In genomic region chr7:19970196-19970595, GRCm38 (mm10) we compare ENCODE assay signal across 38 mouse cellular contexts. TPM values are rescaled to one million over a fixed set of nuclear protein-coding genes. Genes with fewer than 3 reads are reported as not detected.
"Had no signal": no experiment of that assay in that cellular context is flagged by ENCODE, and none has a peak within 500 bp of the region (broad histone marks: within the 10 kb centered on the region; RNA-seq: fewer than 3 reads in every experiment).

No protein-coding gene starts in this region.

- H3K4me1 ChIP-seq: embryonic facial prominence, embryonic 10.5 days; embryonic facial prominence, embryonic 12.5 days; embryonic facial prominence, embryonic 13.5 days; embryonic facial prominence, embryonic 15.5 days; forebrain, embryonic 10.5 days; forebrain, embryonic 12.5 days; forebrain, embryonic 13.5 days; forebrain, embryonic 15.5 days had no signal

- H3K9ac ChIP-seq: embryonic facial prominence, embryonic 12.5 days; embryonic facial prominence, embryonic 13.5 days; embryonic facial prominence, embryonic 15.5 days; forebrain, embryonic 12.5 days; forebrain, embryonic 13.5 days; forebrain, embryonic 15.5 days; forebrain, postnatal 0 days had no signal

- H3K4me3 ChIP-seq: embryonic facial prominence, embryonic 10.5 days; embryonic facial prominence, embryonic 12.5 days; embryonic facial prominence, embryonic 13.5 days; embryonic facial prominence, embryonic 15.5 days; erythroblast, embryonic 14.5 days; forebrain, embryonic 10.5 days; forebrain, embryonic 12.5 days; forebrain, embryonic 13.5 days; forebrain, embryonic 15.5 days; gastrocnemius, adult 2 months had no signal

- ATAC-seq: forebrain, embryonic 13.5 days; forebrain, embryonic 14.5 days; forebrain, embryonic 15.5 days; forebrain, embryonic 16.5 days; forebrain, postnatal 0 days had no signal

- H3K36me3 ChIP-seq: embryonic facial prominence, embryonic 10.5 days; embryonic facial prominence, embryonic 12.5 days; embryonic facial prominence, embryonic 13.5 days; embryonic facial prominence, embryonic 15.5 days; forebrain, embryonic 10.5 days; forebrain, embryonic 12.5 days; forebrain, embryonic 15.5 days had no signal

- H3K27me3 ChIP-seq: embryonic facial prominence, embryonic 12.5 days; embryonic facial prominence, embryonic 13.5 days; embryonic facial prominence, embryonic 15.5 days; forebrain, embryonic 12.5 days; forebrain, embryonic 13.5 days; forebrain, embryonic 15.5 days had no signal

- H3K9me3 ChIP-seq: forebrain, embryonic 15.5 days had no signal

- H3K27ac ChIP-seq: embryonic facial prominence, embryonic 10.5 days; embryonic facial prominence, embryonic 12.5 days; embryonic facial prominence, embryonic 13.5 days; embryonic facial prominence, embryonic 15.5 days; forebrain, embryonic 10.5 days; forebrain, embryonic 12.5 days; forebrain, embryonic 13.5 days; forebrain, embryonic 15.5 days; gastrocnemius, adult 2 months had no signal

- DNase-seq: cerebellum, adult 18-20 months; cerebellum, adult 2 months; cerebellum, adult 8-10 months; cerebellum, adult 9-10 months; cerebellum, adult 9-11 months; cerebellum, postnatal 10 days; cerebellum, postnatal 14 days; cerebellum, postnatal 25 days; cerebellum, postnatal 36 days; embryo, embryonic 11 days; forebrain, postnatal 0 days; gastrocnemius, adult 2 months; gastrocnemius, postnatal 10 days; gastrocnemius, postnatal 14 days; gastrocnemius, postnatal 25 days; gastrocnemius, postnatal 36 days; heart, adult 18-20 months had no signal

- H3K4me2 ChIP-seq: embryonic facial prominence, embryonic 12.5 days; embryonic facial prominence, embryonic 13.5 days; embryonic facial prominence, embryonic 15.5 days; forebrain, embryonic 12.5 days; forebrain, embryonic 13.5 days; forebrain, embryonic 15.5 days had no signal

RNA-seq across cellular contexts. Expression of gene Ceacam20, which starts 5.0 kb away (rescaled TPM):
- total RNA-seq: common myeloid progenitor, adult 5-6 weeks; forebrain, postnatal 0 days; gastrocnemius, adult 18-20 months; gastrocnemius, adult 2 months; gastrocnemius, adult 8-10 months; gastrocnemius, postnatal 10 days; gastrocnemius, postnatal 14 days; gastrocnemius, postnatal 25 days; gastrocnemius, postnatal 36 days; gastrocnemius, postnatal 4 days; granulocyte monocyte progenitor cell, adult 5-6 weeks; heart, adult 18-20 months had no signal
- polyA plus RNA-seq: cerebellum, adult 2 months; cortical plate, adult 2 months; embryonic facial prominence, embryonic 10.5 days; embryonic facial prominence, embryonic 11.5 days; embryonic facial prominence, embryonic 12.5 days; embryonic facial prominence, embryonic 13.5 days; embryonic facial prominence, embryonic 14.5 days; embryonic facial prominence, embryonic 15.5 days; erythroblast, embryonic 14.5 days; forebrain, embryonic 10.5 days; forebrain, embryonic 11.5 days; forebrain, embryonic 12.5 days; forebrain, embryonic 13.5 days; forebrain, embryonic 14.5 days; forebrain, embryonic 15.5 days; forebrain, embryonic 16.5 days; forebrain, postnatal 0 days; frontal cortex, adult 2 months had no signal

RNA-seq across cellular contexts. Expression of gene Igsf23, which starts 19.6 kb away (rescaled TPM):
- total RNA-seq: forebrain, postnatal 0 days; gastrocnemius, adult 18-20 months; gastrocnemius, adult 2 months; gastrocnemius, adult 8-10 months; gastrocnemius, postnatal 10 days; gastrocnemius, postnatal 14 days; gastrocnemius, postnatal 25 days; gastrocnemius, postnatal 36 days; gastrocnemius, postnatal 4 days had no signal
- polyA plus RNA-seq: cerebellum, adult 2 months; cortical plate, adult 2 months; embryonic facial prominence, embryonic 10.5 days; embryonic facial prominence, embryonic 11.5 days; embryonic facial prominence, embryonic 12.5 days; embryonic facial prominence, embryonic 13.5 days; embryonic facial prominence, embryonic 14.5 days; erythroblast, embryonic 14.5 days; forebrain, embryonic 10.5 days; forebrain, embryonic 12.5 days; forebrain, embryonic 13.5 days; forebrain, embryonic 14.5 days; forebrain, embryonic 15.5 days; forebrain, embryonic 16.5 days; forebrain, postnatal 0 days had no signal

RNA-seq across cellular contexts. Expression of gene Nlrp9b, which starts 21.1 kb away (rescaled TPM):
- total RNA-seq: common myeloid progenitor, adult 5-6 weeks; forebrain, postnatal 0 days; gastrocnemius, adult 18-20 months; gastrocnemius, adult 2 months; gastrocnemius, adult 8-10 months; gastrocnemius, postnatal 10 days; gastrocnemius, postnatal 14 days; gastrocnemius, postnatal 25 days; gastrocnemius, postnatal 36 days; gastrocnemius, postnatal 4 days; granulocyte monocyte progenitor cell, adult 5-6 weeks; heart, adult 18-20 months had no signal
- polyA plus RNA-seq: cerebellum, adult 2 months; cortical plate, adult 2 months; embryonic facial prominence, embryonic 10.5 days; embryonic facial prominence, embryonic 11.5 days; embryonic facial prominence, embryonic 12.5 days; embryonic facial prominence, embryonic 13.5 days; embryonic facial prominence, embryonic 14.5 days; embryonic facial prominence, embryonic 15.5 days; erythroblast, embryonic 14.5 days; forebrain, embryonic 10.5 days; forebrain, embryonic 11.5 days; forebrain, embryonic 12.5 days; forebrain, embryonic 13.5 days; forebrain, embryonic 14.5 days; forebrain, embryonic 15.5 days; forebrain, embryonic 16.5 days; forebrain, postnatal 0 days; frontal cortex, adult 2 months had no signal
